Mouse (Mus musculus) bone marrow macrophage, adult 2 months (primary cell): ENCODE measurements around the gene Tjp2.

Source experiments
- CTCF ChIP-seq: IDR thresholded peaks from 2 replicates; pipeline ENCODE4 v1.5.1; 2012; ENCODE audit warnings: low read depth, mild to moderate bottlenecking, low read length, moderate library complexity
- POLR2A ChIP-seq: IDR thresholded peaks from 2 replicates; pipeline ENCODE4 v1.6.1; 2012; ENCODE audit warnings: mild to moderate bottlenecking, low read depth, low read length, borderline replicate concordance

GRCm38 (mm10) chr19:24212552-24213249 is 12.1 kb downstream of the Tjp2 start:
- no peak for TF ChIP-seq CTCF
- TF ChIP-seq POLR2A, result no peak
